Mouse (Mus musculus): ENCODE measurements at regions not wholly inside any gene's neighbourhood (a gene's known extent, or its start where the extent isn't known, plus 50 kb on each side); places are given as distances from the start of the nearest gene placed in this dataset.

DNA sequence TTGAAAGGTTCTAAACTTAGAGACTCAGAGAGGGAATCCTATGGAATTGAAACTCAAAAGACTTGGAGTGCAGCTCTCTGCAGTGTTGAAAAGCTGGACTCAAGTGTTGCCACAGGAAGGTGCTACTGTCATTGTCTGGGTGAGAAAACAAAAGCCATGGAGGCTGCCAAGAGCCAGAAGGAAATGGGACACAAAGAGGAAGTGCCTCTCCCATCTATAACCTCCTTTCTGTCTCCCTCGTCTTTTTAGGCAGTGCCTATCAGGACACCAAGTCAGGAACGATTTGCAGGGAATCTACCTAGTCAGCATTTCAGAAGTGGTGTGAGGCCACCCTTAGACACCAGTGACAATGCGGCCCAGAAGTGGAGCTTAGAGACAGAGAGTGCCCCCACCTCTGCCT is 138.5 kb upstream of the Slco3a1 start:
- in situ Hi-C loops (cut with MboI, MseI) = loop anchor here in 1 of 2 experiments (25.0 kb wide), 1 partner anchor 1106 kb away; no protein-coding TSS in a partner anchor

DNA sequence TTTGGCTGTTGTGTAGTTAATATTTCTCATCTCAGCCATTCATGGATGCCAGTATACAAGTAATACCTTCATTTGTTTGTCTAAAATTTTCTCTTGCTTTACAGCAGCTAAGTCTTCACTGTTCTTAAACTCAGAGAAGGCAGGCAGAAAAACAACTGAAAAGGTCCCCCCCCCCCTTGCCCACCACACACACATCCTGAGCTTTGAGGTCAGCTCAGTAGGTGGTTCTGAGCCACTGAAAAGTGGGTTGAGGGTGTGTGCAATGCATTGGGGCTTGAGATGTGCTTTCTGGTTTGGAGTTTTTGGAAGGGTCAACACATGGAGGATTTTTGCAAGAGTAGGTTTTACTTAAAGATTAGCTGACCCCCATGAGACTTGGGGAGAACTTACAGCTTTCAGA is 136.1 kb upstream of the Slco3a1 start:
- in situ Hi-C loops (cut with MboI, MseI) = loop anchor here in 1 of 2 experiments (25.0 kb wide), 1 partner anchor 1103 kb away; no protein-coding TSS in a partner anchor

DNA sequence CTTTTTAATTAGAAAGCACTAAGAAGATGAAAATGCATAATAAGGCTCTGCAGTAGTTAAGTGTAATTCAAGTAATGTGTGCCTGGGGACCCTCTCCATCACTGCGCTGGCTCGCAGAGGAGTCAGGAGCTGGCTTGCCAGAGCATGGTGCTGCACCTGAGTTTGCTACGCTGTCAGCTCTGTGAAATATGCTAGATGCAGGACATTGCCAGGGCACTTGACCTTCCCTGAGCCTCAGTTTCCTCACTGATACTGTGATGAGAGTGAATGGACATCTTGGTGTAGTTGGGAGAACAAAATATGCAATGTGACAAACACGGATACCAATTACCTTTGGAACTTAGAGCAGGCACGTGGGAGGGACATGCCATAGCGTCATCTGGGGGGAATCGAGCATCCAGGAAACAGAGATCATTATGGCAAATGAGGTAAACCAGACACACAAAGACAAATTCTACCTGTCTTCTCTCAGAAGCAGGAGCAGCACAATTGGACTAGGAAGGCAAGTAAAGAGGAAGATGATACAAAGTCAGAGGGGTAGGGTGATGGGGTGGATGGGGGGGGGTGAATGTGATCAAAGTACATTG is 133.6 kb upstream of the Slco3a1 start:
- in situ Hi-C loops (cut with MboI, MseI) = loop anchor here in 1 of 2 experiments (25.0 kb wide), 1 partner anchor 1101 kb away; no protein-coding TSS in a partner anchor

DNA sequence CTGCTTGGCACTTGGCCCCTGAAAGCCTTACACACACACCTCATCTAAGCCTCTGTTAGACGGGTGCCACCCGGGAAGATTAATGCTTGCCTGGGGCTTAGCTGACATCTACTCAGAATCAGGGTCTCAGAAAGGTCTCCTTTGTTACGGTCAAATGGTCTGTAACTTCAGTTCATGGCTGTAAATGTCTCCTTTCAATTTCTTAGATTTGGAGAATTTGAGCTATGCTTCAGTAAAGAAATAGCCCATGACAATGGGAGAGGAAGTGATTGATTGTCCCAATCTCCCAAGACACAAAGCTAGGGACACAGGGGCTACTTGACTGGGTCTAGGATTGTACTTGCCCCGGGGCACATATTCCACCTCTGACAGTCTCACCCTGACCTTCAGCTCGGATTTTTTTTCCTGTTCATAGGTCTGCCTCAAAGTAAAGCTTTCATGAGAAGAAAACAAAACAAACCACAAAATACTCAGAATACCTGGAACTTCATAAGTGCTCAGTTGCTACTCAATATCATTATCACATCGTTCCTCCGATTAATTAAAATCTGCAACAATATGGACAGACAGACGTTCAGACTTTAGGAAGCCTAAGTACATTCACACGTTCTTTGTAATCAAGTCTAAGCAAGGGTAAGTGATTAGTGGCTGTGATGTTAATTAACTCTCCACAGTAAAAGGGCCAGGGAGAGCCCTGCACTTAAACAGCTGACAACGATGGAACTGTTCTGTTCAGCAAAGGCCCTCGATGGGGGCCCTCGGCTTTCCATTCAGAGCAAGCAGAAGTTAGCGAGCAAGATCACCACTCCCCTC is 132.9 kb upstream of the Slco3a1 start:
- in situ Hi-C loops (cut with MboI, MseI) = loop anchor here in 1 of 2 experiments (25.0 kb wide), 1 partner anchor 1100 kb away; no protein-coding TSS in a partner anchor

DNA sequence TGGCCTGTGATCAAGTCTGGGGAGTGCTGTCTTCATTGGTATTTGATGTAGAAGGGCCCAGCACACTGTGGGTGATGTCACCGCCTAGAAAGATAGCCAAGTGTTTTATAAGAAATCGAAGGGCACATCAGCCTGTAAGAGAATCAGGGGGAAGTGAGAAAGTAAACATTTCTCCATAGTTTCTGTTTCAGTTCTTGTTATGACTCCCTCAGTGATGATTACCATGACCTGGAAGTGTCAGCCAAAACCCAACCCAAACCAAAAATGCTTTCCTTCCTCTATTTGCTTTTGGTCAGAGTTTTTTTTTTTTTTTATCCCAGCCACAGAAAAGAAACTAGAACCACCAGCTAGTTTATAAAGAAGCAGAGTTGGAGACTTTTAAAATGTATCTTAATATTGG is 129.4 kb upstream of the Slco3a1 start:
- in situ Hi-C loops (cut with MboI, MseI) = loop anchor here in 1 of 2 experiments (25.0 kb wide), 1 partner anchor 1097 kb away; no protein-coding TSS in a partner anchor

DNA sequence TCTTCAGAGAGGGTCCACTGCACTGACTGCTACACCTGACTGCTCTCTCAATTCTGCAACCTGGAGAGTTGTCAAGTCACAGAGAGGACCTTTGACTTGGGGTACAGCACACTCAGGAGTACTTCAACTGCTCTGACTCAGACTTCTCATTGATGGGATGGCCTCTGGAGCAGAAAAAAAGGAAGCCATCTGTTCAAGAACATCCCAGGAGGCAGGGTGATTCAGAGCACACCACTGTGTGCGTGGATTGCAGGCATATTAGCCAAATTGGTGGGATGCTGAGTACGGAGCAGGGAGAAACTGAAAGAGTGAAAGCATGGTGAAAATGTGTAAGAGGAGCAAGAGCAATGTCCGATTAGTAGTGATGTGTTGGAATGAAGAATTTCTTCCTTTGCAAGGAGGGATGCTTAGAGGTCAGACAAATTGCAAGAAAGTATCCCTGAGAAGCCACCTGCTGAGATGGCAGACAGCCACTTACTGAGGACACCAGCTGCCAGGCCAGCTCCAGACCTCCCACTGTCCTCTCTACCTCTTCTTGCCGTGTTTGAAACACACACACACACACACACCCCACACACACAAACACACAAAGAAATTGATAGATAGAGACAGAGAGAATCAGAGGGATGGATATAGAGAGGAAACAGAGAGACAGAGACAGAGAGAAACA is 119.2 kb upstream of the Slco3a1 start:
- in situ Hi-C loops (cut with MboI, MseI) = no loop called here

DNA sequence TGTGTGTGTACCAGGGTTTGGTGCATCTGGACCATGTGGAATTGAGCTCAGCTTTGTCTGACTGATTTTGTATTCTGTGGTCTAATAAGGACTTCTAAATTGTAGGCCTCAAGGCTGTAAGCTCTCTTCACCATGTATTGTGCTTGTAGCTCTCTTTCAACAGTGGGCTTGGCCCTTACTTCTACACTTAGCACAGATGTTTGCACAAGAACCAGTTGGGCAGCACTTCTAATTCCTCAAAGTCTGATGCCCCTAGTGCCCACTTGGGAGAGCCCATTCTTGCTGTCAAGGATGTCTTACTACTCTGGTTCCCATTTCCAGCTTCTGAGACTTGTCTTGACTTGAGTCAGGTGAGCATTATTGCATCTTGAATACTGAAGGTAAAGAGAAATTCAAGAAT is 114.5 kb upstream of the Slco3a1 start:
- in situ Hi-C loops (cut with MboI, MseI) = no loop called here

DNA sequence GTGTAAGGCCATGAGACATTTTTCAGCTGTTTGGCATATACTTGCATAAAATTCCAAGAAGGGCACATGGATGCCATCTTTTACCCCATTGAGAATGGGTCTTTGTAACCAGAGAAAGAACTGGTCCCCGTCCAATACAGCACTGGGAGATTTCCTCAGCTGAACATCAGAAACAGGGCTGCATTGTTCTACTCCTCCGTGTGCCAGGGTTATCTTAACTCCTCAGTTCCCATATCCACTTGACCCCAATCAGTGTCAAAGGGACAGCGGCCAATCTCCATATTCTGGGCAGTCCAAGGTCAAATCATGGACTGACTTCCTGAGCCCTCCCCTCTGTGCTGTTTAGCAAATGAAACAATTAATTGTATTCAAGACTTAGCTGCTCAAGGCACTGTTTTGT is 112.5 kb upstream of the Slco3a1 start:
- in situ Hi-C loops (cut with MboI, MseI) = no loop called here

DNA sequence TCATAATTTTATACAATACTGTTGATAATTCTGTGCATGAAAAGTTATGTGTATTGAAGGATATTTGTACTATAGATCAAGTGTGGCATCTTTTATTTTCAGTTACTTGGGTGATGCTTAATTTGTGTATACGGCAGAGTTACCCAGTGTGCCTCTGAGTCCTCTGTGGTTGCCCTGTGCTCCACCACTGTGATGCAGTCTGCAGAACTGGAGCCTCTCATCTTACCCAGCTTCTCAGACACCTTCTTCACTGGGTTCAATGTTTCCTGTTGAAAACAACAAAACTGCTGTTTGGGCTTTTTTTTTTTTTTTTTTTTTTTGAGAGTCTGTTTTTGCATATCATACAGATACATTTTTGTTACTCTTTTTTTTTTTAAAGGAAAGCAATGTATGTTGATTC is 109.2 kb upstream of the Slco3a1 start:
- in situ Hi-C loops (cut with MboI, MseI) = no loop called here

DNA sequence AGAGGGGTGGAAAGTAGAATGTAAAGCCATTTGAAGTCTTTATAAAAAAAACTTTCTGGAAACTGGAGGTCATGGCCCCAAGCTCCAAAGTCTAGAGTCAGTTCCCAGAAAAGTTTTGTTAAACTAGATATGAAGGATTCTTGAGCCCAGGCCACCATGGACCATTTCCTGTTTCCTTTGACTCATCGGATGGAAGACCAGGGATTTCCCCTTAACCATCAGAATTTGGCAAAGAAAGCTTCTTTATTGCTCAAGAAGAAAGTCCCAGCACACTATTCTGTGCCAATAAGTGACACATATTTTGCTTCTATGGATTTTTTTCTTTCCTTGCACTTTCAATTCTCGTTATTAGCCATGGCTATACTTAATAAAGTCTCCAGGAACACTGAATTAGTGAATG is 92.7 kb upstream of the Slco3a1 start:
- in situ Hi-C loops (cut with MboI, MseI) = loop anchor here (5.0 to 10.0 kb wide), 2 partner anchors 90 to 1397 kb away; no protein-coding TSS in a partner anchor

DNA sequence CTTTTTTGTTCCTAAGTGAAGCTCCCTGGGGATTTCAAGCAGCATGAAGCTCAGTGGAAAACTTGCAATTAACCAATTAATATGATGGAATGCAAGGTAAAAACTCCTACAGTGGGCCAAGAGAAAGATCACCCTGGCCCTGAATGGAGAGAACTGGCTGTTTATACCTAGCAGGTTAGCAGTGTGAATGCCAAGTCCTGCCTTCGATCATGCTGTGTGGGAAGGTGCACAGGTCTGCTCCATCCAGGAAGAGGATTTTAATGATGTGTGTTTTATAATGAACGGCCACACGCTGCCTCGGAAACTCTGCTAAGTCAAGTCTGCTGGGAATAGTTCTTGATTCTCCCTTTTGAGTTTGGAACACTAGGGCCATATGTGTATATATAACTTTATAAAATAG is 85.6 kb upstream of the Slco3a1 start:
- in situ Hi-C loops (cut with MboI, MseI) = loop anchor here in 1 of 2 experiments (5.0 to 10.0 kb wide), 2 partner anchors 83 to 1405 kb away; no protein-coding TSS in a partner anchor

DNA sequence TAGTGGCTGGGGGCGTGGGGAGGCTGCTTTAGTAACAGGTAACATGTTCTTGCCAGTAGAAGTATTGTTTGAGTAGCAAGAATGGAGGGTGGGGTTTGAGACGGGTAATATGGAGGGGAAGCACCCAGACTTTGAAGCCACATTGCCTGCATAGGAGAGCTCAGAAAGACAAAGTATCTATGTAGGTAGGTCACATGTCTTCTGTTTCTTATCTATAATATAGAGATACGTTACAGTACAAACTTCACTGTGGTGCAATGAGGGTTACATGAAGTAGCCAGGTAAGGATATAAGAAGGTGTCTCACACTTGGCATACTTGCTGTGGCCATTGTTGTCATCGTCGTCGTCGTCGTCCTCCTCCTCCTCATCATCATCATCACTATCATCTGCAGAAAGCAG is 77.6 kb upstream of the Slco3a1 start:
- in situ Hi-C loops (cut with MboI, MseI) = no loop called here

DNA sequence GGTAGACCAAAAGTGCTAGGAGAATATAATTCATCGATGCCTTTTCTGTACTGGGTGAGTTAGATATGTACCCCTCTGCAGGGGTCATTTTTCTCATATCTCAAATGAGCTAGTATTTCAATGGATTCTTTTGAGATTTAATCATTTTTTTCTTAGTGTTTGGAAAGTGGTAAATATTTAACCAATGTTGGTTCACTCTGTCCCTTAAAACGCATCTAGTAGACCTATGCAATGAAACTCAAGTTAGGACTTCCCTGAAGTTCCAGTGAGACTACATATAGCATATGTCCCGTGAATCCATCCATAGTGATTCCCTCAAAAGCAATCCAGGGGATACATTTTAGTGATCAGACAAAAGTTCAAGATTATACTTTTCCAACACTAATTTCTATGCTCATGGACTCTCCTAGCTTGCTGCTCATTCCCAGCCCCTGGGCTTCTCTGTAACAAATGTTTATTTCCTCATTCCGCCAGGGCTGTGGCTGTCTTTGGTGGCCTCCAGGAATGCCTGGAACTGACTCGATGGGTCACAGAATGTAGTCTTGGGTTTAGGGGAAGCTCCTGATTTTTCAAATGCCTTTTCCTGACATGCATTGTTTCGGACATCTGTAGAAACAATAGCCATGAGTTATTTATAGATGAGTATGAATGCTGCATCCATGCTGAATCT is 74.4 kb upstream of the Slco3a1 start:
- in situ Hi-C loops (cut with MboI, MseI) = loop anchor here in 1 of 2 experiments (5.0 kb wide), 1 partner anchor 62 kb away; no protein-coding TSS in a partner anchor

Data from T-helper 17 cell (primary cell).